Mouse (Mus musculus): ENCODE results near the gene Add3. TPM values are rescaled to one million over a fixed set of nuclear protein-coding genes. Genes with fewer than 3 reads are reported as not detected.

The Add3 gene
- total and polyA plus RNA-seq, 2 experiments from 2014 or later: 51.9 to 54.6 TPM

DNA sequence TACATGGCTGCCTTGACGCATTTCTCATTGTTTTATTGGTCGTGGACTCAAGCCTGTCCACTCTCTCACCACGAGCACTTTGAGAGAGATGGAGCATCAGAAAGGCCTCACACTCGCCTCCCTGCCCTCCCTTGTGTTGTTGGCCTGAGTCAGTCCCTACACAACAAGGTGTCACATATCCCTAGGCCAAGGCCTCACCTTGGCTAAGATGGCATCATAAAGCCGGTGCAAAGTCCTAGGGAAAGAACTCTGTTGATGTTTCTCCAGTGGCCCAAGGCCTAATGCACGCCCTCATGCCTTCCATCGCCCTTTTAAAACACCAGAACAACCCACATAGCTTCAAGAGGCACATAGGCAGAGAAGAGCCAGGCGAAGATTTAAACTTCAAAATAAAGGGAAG, 140.0 kb downstream of the Add3 start:
- TF ChIP-seq CTCF (IDR thresholded peaks at IDR 0.05): no peak
- DNase-seq (ENCODE audit: low spot score): no peak

DNA sequence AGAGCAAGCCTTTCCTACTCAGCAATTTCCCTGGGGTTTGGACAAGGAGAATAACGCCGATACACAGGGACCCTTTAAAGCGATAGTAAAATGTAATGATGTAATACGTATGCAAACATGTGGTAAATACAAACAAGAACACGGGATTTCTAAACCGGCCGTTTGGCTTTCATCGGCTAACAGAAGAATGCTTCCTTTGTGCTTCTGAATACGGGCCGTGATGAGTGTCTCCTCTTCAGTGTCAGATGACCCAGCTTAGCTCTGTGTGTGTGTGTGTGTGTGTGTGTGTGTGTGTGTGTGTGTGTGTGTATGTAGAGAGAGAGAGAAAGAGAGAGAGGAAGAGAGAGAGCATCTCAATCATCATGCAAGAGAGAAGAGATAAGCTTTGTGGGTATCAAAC, 142.3 kb downstream of the Add3 start:
- DNase-seq (ENCODE audit: low spot score) (peak; percentile 43), ATAC-seq (ENCODE audit: low FRiP score) (no peak)
- Histone ChIP-seq H3K4me1 (ENCODE audit: insufficient read depth, low read length) (no peaks in the 10 kb centered on the region), H3K9me3 (ENCODE audit: low read length) (no peaks in the 10 kb centered on the region), H3K27ac (ENCODE audit: low read depth, low read length) (no peak overlapping the region), H3K27me3 (ENCODE audit: insufficient read depth, low read length) (no peaks in the 10 kb centered on the region), H3K36me3 (ENCODE audit: insufficient read depth, low read length) (no peaks in the 10 kb centered on the region), H3K9ac (replicated peaks; ENCODE audit: low read length, poor library complexity, severe bottlenecking) (no peak overlapping the region), H3K4me3 (ENCODE audit: low read depth, low read length) (no peak overlapping the region), H3K4me2 (ENCODE audit: low read depth, low read length, poor library complexity, severe bottlenecking) (no peak overlapping the region)
- 51% methylated on average over 10 of the region's 10 CpGs for WGBS
- no peak for TF ChIP-seq CTCF (IDR thresholded peaks at IDR 0.05)

More for the DNA sequence above, 140.0 kb downstream of the Add3 start:
- 88% methylated on average over 8 of the region's 8 CpGs for WGBS
- Histone ChIP-seq H3K27ac (ENCODE audit: low read depth, low read length) (no peak overlapping the region), H3K4me3 (ENCODE audit: low read depth, low read length) (no peak overlapping the region), H3K27me3 (ENCODE audit: insufficient read depth, low read length) (no peaks in the 10 kb centered on the region), H3K4me1 (ENCODE audit: insufficient read depth, low read length) (no peaks in the 10 kb centered on the region), H3K36me3 (ENCODE audit: insufficient read depth, low read length) (no peaks in the 10 kb centered on the region), H3K9me3 (ENCODE audit: low read length) (no peaks in the 10 kb centered on the region), H3K4me2 (ENCODE audit: low read depth, low read length, poor library complexity, severe bottlenecking) (no peak overlapping the region), H3K9ac (replicated peaks; ENCODE audit: low read length, poor library complexity, severe bottlenecking) (no peak overlapping the region)
- ATAC-seq (ENCODE audit: low FRiP score): no peak

DNA sequence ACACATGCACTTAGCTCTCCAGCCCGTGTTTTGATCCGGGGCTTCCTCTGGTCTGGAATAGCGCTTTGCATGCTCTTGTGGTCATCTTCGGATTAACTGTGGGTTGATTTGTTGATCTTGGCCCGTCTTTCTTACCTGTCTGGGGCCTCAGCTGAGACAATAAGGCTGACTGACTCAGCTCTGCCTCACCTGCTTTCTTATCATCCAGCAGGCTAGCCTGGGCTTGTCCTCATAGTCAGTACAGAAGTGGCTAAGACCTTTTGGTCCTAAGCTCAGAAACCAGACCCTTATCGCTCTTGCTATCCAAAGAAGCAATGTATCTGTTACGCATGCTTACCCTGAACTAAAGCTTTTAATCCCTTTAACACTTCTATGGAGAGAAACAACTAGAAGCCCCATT, 143.5 kb downstream of the Add3 start:
- H3K27me3 ChIP-seq (ENCODE audit: insufficient read depth, low read length): no peaks in the 10 kb centered on the region
- DNase-seq (ENCODE audit: low spot score): no peak
- no peak for ATAC-seq (ENCODE audit: low FRiP score)
- WGBS: 80% methylated on average over 7 of the region's 7 CpGs
- no peak overlapping the region for H3K4me2 ChIP-seq (ENCODE audit: low read depth, low read length, poor library complexity, severe bottlenecking)
- no peak overlapping the region for H3K27ac ChIP-seq (ENCODE audit: low read depth, low read length)
- no peak overlapping the region for H3K4me3 ChIP-seq (ENCODE audit: low read depth, low read length)
- H3K36me3 ChIP-seq (ENCODE audit: insufficient read depth, low read length): no peaks in the 10 kb centered on the region
- H3K9me3 ChIP-seq (ENCODE audit: low read length): no peaks in the 10 kb centered on the region
- no peak overlapping the region for H3K9ac ChIP-seq (replicated peaks; ENCODE audit: low read length, poor library complexity, severe bottlenecking)
- H3K4me1 ChIP-seq (ENCODE audit: insufficient read depth, low read length): no peaks in the 10 kb centered on the region
- no peak for TF ChIP-seq CTCF (IDR thresholded peaks at IDR 0.05)

DNA sequence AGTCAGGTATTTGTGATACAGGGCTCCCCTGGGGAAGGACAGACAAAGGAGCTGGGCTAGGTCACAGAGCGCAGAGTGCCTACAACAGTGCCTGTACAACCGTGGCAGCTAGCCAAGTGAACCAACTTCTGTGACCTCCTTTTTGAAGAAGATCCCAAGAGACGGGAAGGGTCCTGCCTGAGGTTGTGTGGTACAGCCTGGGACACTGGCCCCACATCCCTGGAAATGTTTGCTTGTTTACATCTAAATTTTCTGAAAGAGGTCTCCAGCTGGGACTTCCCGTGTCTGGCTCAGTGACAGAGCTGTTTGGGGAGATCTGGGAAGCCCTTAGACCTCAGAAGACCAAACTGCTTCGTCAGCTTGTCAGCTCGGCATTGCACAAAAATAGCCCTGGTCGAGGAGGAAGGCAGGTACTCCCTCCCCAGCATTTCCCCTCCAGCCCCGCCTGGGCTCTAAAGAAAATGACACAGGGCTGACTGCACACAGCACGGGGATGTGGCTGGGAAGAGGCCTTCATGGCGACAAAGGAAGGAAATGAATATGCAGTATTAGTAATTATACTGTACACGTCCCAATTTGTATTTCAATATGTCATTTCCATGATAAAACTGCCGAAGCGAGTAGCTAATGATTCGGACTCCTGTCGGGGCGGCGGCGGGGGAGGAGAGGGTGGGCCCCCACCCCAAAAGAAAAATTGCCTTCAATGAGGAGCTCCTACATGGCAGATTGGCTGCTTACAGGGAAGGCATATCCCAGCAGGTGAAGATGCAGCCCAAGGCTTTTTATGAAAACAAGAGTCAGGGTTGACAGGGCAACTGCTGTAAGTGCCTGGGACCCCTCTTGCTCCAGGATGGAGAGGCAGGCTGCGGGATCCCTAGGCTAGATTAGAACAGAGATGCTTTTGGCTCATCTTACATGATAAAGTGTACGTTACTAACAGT, 144.3 kb downstream of the Add3 start:
- Histone ChIP-seq H3K36me3 (ENCODE audit: insufficient read depth, low read length) (no peaks in the 10 kb centered on the region), H3K27ac (ENCODE audit: low read depth, low read length) (no peak overlapping the region), H3K9me3 (ENCODE audit: low read length) (no peaks in the 10 kb centered on the region), H3K4me2 (ENCODE audit: low read depth, low read length, poor library complexity, severe bottlenecking) (peak overlapping the region; percentile 7; the same call in 1 of the 2 replicates), H3K4me1 (ENCODE audit: insufficient read depth, low read length) (no peaks in the 10 kb centered on the region), H3K27me3 (ENCODE audit: insufficient read depth, low read length) (no peaks in the 10 kb centered on the region), H3K9ac (replicated peaks; ENCODE audit: low read length, poor library complexity, severe bottlenecking) (no peak overlapping the region), H3K4me3 (ENCODE audit: low read depth, low read length) (no peak overlapping the region)
- 22% methylated on average over 20 of the region's 20 CpGs for WGBS
- ATAC-seq (ENCODE audit: low FRiP score) (no peak), DNase-seq (ENCODE audit: low spot score) (peak; percentile 20)
- no peak for TF ChIP-seq CTCF (IDR thresholded peaks at IDR 0.05)

DNA sequence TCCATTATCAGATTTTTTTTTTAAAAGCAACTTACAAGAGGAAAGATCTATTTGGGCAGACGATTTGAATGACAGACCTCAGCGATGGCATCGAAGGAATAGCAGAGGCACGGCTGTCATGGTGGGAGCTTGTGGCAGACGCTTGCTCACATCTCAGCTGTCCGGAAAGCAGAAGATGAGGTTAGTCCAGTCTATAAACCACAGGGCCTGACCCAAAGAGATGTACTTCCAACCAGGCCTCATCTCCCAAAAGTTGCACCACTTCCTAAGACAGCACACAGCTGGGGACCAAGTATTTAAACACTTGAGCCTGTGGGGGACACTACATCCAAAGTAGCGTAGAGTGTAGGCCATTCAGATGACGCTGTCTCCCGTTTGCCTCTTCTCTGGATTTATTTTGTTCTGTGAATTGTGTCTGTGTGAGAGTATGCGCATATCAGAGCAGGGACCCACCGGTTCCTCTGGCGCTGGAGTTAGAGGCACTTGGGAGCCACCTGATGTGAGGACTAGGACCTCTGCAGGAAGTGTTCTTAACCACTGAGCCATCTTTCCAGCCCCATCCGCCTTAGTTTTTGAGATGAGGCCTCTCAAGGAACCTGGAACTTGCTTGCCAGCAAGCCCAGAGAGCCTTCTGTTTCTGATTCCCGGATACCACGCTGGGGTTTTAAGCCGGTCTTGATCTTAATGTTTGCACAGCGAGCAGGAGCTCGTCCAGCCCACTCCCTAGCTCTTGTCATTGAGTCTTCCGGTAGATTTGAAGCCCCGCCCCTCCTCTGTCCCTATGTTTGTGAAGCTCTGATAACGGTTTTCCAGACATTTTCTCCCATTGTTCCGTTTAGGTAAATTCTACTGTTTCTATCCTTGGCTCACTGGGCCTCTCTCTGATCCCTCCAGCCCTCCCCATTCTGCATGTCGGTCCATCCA, 156.3 kb downstream of the Add3 start:
- 69% methylated on average over 23 of the region's 23 CpGs for WGBS
- H3K9ac ChIP-seq (replicated peaks; ENCODE audit: low read length, poor library complexity, severe bottlenecking): no peak overlapping the region
- no peaks in the 10 kb centered on the region for H3K36me3 ChIP-seq (ENCODE audit: insufficient read depth, low read length)
- H3K9me3 ChIP-seq (ENCODE audit: low read length): no peaks in the 10 kb centered on the region
- H3K4me3 ChIP-seq (ENCODE audit: low read depth, low read length): no peak overlapping the region
- no peak for ATAC-seq (ENCODE audit: low FRiP score)
- no peaks in the 10 kb centered on the region for H3K4me1 ChIP-seq (ENCODE audit: insufficient read depth, low read length)
- no peak for TF ChIP-seq CTCF (IDR thresholded peaks at IDR 0.05)
- DNase-seq (ENCODE audit: low spot score): no peak
- H3K27ac ChIP-seq (ENCODE audit: low read depth, low read length): no peak overlapping the region
- H3K27me3 ChIP-seq (ENCODE audit: insufficient read depth, low read length): no peaks in the 10 kb centered on the region
- H3K4me2 ChIP-seq (ENCODE audit: low read depth, low read length, poor library complexity, severe bottlenecking): no peak overlapping the region

Other genes with a start within 250 kb of the Add3 start
- 74.8 and 91.0 TPM in 2 replicates for gene Xpnpep1, start 100.2 kb upstream of the Add3 start, total RNA-seq (2014; rRNA removed)
- 108 and 110 TPM in 2 replicates for gene Xpnpep1, start 100.2 kb upstream of the Add3 start, polyA plus RNA-seq (2015; fragmentation: Nextera tagmentation; extraction: Ambion mirVana)
- gene Mxi1, start 170.1 kb downstream of the Add3 start, total RNA-seq (2014; rRNA removed): 40.9 and 49.2 TPM in 2 replicates
- 37.7 and 38.8 TPM in 2 replicates for gene Mxi1, start 170.1 kb downstream of the Add3 start, polyA plus RNA-seq (2015; fragmentation: Nextera tagmentation; extraction: Ambion mirVana)
- gene Gm10197, start 231.3 kb downstream of the Add3 start, total RNA-seq (2014; rRNA removed): not detected in 2 replicates
- gene Gm10197, start 231.3 kb downstream of the Add3 start, polyA plus RNA-seq (2015; fragmentation: Nextera tagmentation; extraction: Ambion mirVana): not detected in 2 replicates

All from midbrain, postnatal 0 days (tissue).